Mouse (Mus musculus) layer of hippocampus, adult 8-10 months (tissue): ENCODE measurements at regions not wholly inside any gene's neighbourhood (a gene's known extent, or its start where the extent isn't known, plus 50 kb on each side); places are given as distances from the start of the nearest gene placed in this dataset.

ENCODE experiments used
- DNase-seq, 2 experiments: peaks; one replicate each; pipeline ENCODE4 v3.0.0; 2022; ENCODE audit warnings: low spot score in 2 of 2

DNA sequence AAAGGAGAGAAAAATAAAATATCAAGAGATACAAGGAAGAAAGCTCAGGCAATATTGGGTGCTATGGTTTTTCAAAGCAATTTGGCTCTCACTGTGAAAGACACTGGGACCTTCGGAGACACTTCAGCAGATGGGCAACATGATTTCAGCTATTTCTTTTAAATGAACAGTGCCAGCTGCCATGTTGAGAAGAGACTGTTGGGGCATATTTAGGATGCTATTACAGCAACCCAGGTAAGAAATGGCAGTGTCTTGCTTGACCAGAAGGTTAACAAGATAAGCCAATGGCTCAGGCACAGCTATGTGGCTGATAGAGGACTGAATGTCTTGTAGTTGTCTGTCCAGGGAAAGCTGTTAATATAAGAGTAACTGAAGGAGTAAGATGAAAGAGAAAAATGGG lies 348.6 kb downstream of the Ankrd7 start:
- no peak for DNase-seq

DNA sequence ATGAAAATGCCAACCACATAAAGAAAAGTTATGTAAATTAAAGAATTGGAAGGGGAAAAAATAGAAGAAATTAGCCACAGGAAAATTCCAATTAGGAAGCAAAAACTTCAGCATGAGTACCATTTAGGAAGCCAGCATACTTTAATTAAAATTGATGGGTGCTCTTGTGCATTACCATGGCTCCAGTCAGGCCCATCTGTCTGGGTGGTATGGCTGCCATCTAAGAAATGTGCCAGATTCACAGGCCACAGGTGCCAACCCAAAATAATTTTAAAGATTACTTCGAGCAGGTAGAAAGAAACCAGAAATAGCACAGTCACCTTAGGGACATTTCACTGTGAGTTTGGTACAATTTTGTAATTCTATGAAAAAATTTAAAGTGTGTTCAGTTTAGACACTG lies 349.0 kb downstream of the Ankrd7 start:
- DNase-seq: no peak

DNA sequence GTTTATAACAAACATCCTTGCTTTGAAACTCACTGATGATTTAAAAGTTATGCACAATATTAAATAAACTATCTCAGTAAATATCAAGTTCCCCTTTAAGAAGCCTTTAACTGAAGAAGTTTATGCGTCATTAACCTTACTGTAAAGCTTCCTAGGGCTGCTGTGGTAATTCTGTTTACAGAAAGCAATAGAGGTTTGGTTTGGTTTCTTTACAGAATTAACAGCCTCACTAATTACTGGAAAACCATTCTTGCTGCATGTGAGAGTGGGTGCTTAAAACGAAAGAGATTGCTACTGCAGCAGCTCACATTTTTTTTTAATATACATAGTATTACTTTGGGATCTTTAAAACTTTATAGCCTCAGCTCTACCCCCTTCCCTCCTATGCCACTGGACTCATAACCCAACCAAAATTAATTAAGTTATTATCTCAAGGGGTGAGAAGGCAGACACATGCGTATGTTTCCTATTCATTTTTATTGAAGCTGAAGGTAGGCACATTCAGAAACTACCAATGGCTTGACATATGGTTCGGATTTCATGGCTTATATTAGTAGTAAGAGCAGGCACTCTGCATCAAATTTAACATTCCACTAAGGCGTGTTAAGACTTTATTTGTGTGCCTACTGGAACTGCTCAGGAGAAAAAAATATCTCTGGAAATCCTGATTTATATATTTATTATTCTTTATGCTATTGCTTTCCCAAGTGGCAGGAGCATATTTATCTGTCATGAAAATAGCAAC lies 398.1 kb downstream of the Ankrd7 start:
- DNase-seq: no peak

DNA sequence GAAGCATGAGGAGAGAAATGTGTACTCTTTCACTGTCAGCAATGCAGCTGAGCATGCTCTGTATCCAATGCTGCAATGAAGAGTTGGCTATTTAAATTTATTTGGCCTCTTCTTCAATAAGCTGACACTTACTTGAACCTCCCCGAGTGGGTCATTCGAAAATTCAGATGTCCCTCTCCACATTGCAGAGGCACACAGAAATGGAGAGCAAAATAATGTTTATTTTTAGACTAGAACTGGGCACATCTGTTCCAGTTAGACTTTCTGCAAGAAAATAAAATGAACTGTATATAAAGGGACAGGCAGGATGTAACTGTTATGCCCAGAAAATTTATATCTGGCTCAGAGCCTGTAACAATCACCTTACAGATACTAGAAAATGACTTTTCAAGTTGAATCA lies 407.1 kb downstream of the Ankrd7 start:
- no peak for DNase-seq

DNA sequence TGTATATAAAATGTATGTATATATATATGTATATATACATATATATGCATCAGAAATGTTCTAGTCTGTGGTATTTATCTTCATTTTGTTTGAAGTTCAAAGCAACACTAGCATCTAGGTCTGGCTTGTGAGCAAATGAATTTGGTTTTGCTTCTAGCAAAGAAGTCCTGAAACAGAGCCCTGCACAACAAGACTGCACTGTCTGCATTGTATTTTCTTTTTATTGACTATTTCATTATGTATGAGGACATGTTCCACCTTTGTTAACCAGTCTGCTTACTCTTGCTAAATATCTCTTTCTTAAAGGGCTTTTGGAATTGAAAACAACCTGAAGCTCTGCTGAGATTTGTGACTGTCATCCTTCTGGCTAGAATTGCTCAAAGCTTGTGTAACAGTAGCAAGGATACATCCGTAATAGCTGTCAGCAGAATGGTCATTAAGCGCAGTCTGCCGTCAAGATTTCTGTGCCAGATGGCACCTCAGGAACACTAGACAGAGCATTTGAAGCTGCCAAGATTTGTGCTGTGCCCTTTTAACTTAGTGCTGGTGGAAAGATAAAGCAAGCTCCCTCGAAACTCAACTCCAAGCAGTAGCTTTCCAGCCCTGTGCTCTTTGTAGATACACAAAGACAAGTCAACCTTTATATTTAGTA lies 416.7 kb downstream of the Ankrd7 start:
- DNase-seq: peak; percentile 62 to 77

DNA sequence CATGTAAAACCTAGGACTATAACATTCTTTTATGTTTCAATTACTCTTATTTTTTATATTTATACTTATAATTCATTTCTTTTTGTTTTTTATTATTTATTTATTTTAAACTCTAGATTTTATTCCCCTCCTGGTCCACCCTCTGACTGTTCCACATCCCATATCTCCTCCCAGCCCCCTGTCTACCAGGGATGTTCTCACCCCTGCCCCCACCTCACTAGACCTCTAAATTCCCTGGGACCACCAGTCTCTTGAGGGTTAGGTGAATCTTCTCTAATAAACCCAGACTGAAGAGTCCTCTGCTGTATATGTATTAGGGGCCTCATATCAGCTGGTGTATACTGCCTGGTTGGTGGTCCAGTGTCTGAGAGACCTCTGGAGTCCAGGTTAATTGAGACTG lies 466.5 kb downstream of the Ankrd7 start:
- DNase-seq: no peak

DNA sequence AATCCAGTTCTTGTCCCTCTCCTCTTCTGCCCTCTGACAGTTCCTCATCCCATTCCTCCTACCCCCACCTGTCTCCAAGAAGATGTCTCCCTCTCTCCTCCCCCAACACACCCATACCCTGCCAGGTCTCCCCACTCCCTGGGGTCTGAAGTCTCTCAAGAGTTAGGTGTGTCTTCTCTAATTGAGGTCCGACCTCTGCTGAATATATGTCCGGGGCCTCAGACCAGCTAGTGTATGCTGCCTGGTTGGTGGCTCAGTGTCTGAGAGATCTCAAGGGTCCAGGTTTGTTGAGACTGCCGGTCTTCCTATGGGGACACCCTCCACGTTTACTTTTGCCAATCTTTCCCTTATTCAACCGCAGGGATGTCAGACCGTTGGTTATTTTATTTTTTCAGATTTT lies 469.5 kb downstream of the Ankrd7 start:
- no peak for DNase-seq

DNA sequence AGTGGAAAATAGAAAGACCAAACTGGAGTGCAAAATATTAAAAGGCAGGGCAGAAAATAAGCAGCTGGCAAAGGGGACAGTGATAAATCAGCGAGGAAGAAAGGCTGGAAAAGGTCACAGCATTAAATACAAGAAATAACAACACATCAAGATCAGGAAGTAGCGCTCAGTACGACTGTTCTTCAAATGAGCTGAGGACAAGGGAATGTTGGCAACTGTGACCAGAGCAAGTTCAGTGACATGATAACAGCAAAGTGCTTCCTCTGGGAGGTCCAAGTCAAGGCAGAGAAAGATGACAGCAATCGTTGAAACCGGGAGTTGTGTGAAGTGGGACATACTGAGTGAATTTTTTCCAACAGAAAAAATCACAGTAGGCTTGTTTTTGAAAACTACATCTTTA lies 472.4 kb downstream of the Ankrd7 start:
- DNase-seq: no peak
